Mouse (Mus musculus) frontal cortex, postnatal 10 days (tissue): ENCODE results near the gene Slc25a19.
A peak's percentile ranks its signal among the peaks of the same experiment; 100 is the strongest.
"Not testable (repeated sequence)": the region's sequence is repeated elsewhere in the genome, so short reads cannot be mapped to it uniquely, and the experiment has no call there.

Experiments
- DNase-seq, 2 experiments: peaks; one replicate each; pipeline ENCODE4 v3.0.0; 2022; ENCODE audit warnings: low spot score in 2 of 2, mixed read lengths in 1 of 2

The Slc25a19 gene

GRCm38 (mm10) chr11:115627705-115628464, at the start of gene Slc25a19:
Slc25a19 (minus strand) TSS chr11:115628295.
- peak; percentile 99 for DNase-seq

- no peak for DNase-seq
Observed at GRCm38 (mm10) chr11:115677511-115677910, 49.4 kb upstream of the Slc25a19 start.

GRCm38 (mm10) chr11:115676738-115677137, 48.6 kb upstream of the Slc25a19 start:
- DNase-seq = no peak

GRCm38 (mm10) chr11:115674235-115674865, 46.3 kb upstream of the Slc25a19 start:
- peak in 1 of 2 experiments; percentile 46 for DNase-seq

- no peak for DNase-seq
Observed at GRCm38 (mm10) chr11:115673471-115674234, 45.6 kb upstream of the Slc25a19 start.

GRCm38 (mm10) chr11:115672226-115672987, 44.3 kb upstream of the Slc25a19 start:
- no peak for DNase-seq

GRCm38 (mm10) chr11:115670451-115671050, 42.5 kb upstream of the Slc25a19 start:
- DNase-seq = peak in 1 of 2 experiments; percentile 65

GRCm38 (mm10) chr11:115663676-115664335, 35.7 kb upstream of the Slc25a19 start:
- no peak for DNase-seq

- no peak for DNase-seq
Observed at GRCm38 (mm10) chr11:115660376-115660775, 32.3 kb upstream of the Slc25a19 start.

- DNase-seq = no peak
Observed at GRCm38 (mm10) chr11:115658521-115658920, 30.4 kb upstream of the Slc25a19 start.

GRCm38 (mm10) chr11:115654128-115654527, 26.0 kb upstream of the Slc25a19 start:
- DNase-seq = no peak

GRCm38 (mm10) chr11:115653194-115653593, 25.1 kb upstream of the Slc25a19 start:
- no peak for DNase-seq

GRCm38 (mm10) chr11:115651680-115652079, 23.6 kb upstream of the Slc25a19 start:
- no peak for DNase-seq

GRCm38 (mm10) chr11:115649706-115650105, 21.6 kb upstream of the Slc25a19 start:
- no peak for DNase-seq

GRCm38 (mm10) chr11:115647459-115647858, 19.4 kb upstream of the Slc25a19 start:
- no peak for DNase-seq

GRCm38 (mm10) chr11:115646439-115646838, 18.3 kb upstream of the Slc25a19 start:
- no peak for DNase-seq

GRCm38 (mm10) chr11:115645498-115645897, 17.4 kb upstream of the Slc25a19 start:
- DNase-seq = not testable (repeated sequence)

- no peak for DNase-seq
Observed at GRCm38 (mm10) chr11:115644308-115644707, 16.2 kb upstream of the Slc25a19 start.

GRCm38 (mm10) chr11:115643265-115643664, 15.2 kb upstream of the Slc25a19 start:
- no peak for DNase-seq

GRCm38 (mm10) chr11:115642705-115643104, 14.6 kb upstream of the Slc25a19 start:
- no peak for DNase-seq

- no peak for DNase-seq
Observed at GRCm38 (mm10) chr11:115641664-115642036, 13.6 kb upstream of the Slc25a19 start.
